Mouse (Mus musculus): Measurements from ENCODE around the gene Tnr.
"Not testable (repeated sequence)": the region's sequence is repeated elsewhere in the genome, so short reads cannot be mapped to it uniquely, and the experiment has no call there.

Tnr gene

DNA sequence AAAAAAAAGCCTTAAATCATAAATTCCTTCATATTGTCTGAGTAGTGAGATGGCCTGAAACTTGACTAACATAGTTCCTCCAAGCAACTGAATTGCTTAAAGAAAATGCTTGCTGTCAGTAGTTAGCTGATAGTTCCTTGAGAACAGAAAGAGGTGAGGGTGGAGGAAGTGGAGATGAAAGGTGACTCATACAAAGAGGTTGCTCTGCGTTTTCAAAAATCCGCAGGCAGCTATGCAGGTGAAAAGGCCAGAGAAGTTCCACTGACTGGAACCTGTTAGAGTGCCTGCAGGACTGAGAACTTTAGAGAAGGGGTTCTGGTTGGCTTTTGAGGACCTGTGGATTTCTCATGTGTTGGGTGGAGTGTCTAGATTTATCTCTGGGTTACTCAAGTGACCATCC, 414.9 kb downstream of the Tnr start:
- DNase-seq (ENCODE audit: low spot score in 2 of 2): no peak

- no peak for DNase-seq (ENCODE audit: low spot score in 2 of 2)
Observed at GRCm38 (mm10) chr1:159939335-159939734, 415.8 kb downstream of the Tnr start.

DNA sequence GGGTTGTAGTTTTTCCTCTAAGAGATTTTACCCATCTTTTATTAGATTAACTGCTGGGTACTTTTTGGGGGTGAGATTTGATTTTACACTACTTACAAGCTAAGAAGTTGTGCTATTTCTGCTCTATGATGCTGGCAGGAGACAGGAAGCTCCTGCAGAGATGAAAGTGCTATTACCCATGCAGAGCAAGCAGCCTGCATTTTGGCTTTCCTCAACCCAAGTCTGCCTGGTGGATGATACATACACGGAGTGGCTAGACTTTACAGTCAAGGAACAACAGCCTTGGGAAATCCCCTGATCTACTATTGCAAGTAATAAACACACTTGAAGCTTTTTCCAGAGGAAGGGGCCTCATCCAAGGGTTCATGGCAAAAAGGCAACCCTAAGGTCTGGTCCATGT, 430.0 kb downstream of the Tnr start:
- no peak for DNase-seq (ENCODE audit: low spot score in 2 of 2)

DNA sequence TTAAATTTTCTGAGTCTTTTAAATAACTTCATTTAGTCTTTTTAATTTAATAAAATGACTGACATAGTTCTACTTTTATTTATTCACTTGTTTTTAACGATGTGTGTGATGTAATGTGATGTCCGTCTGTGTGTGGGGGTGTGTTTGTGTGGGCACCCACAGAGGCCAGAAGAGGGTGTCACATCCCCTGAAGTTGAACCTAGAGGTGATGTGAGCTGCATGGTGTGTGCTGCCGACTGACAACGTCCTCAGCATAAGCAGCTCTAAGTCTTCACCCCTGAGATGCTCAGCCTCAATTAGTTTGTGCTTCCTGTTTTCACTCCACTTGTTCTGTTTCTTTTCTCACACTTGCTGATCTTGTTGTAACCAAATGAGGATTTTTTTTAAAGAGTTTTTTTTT, 439.8 kb downstream of the Tnr start:
- no peak for DNase-seq (ENCODE audit: low spot score in 2 of 2)

DNA sequence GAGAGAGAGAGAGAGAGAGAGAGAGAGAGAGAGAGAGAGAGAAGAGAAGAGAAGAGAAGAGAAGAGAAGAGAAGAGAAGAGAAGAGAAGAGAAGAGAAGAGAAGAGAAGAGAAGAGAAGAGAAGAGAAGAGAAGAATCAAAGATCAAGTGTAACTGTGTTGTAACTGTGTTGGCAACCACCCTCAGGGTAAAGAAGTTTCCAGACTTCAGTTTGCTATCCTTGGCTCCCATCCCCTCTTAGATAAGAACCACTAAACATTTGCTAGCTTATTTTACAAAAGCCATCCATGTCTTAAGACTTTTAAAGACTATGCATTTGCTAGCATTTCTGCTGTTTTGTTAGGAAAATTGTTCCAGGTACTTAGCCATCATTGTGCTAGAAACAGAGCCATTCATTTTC, 442.7 kb downstream of the Tnr start:
- not testable (repeated sequence) for DNase-seq (ENCODE audit: low spot score in 2 of 2)

DNA sequence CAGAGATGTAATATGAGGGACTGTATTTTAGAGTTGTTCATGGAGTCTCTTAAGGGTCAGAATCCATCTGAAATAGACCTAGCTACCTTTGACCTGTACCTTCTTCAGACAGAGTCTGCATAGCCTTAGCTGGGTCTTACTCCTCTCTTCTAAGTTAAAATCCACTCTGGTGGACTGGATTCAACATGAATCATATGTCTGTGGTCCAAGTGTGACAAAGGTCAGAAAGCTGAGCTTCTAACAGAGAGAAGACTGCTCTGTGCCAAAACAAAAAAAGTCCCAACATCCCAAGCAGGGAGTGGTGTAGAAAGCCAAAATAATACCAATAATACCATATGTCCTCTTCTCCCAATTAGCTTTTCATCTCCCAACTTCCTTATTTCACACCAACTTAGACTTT, 444.8 kb downstream of the Tnr start:
- no peak for DNase-seq (ENCODE audit: low spot score in 2 of 2)

DNA sequence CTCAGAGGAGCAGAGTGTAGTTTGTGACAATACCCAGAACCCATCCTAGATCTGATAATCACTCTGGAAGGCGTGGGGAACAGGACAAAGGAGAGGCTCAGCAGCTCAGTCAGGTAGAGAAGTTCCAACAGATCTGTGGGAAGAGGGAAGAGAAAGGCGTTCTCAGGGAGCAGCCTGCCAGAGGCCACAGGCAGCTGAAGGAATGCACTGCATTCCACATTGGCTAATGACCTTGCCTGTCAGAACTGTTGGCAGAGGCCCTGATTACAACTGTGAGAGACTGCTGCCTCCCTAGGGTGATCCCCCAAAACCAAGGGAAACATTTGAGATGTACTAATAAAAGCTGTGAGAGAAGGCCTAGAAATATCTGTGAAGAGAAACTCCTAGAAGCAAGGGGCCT, 454.2 kb downstream of the Tnr start:
- no peak for DNase-seq (ENCODE audit: low spot score in 2 of 2)

- DNase-seq (ENCODE audit: low spot score in 2 of 2): no peak
Observed at GRCm38 (mm10) chr1:159979096-159979495, 455.5 kb downstream of the Tnr start.

DNA sequence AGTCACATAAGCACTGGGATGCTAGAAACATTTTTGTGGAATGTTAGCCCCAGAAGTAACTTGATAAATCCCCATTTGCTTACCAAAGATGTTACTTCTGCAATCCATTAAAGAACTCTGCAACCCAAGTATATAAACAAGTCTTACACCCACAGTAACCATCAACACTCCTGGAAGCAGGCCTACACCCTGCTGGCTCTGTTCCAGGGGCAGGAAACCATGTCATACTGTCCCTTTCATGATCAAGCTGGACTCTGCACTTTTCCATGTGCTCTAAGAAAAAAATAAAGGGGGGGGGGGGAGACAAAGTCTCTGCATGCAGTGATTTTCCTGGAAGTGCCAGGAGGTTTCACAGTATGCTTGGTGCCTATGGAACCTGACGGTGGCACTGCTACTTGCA, 456.8 kb downstream of the Tnr start:
- DNase-seq (ENCODE audit: low spot score in 2 of 2): no peak
